Mouse (Mus musculus): ENCODE results near the gene Calml3. TPM values are rescaled to one million over a fixed set of nuclear protein-coding genes. Genes with fewer than 3 reads are reported as not detected.

Calml3 gene
- total and polyA plus RNA-seq, 3 experiments, result 0.35 to 0.63 TPM; not detected in 1

Other genes starting within 250 kb of the Calml3 start
- 10 to 100 TPM; 16.9 to 29.0 TPM for gene Fam208b, start 193.2 kb downstream of the Calml3 start, total RNA-seq (2021)
- 0.88 and 1.4 TPM in 2 replicates for gene Fam208b, start 193.2 kb downstream of the Calml3 start, polyA plus RNA-seq (2012; rRNA removed)
- gene Asb13, start 170.3 kb downstream of the Calml3 start, total RNA-seq (2021), result 10 to 100 TPM; 13.5 to 15.9 TPM
- gene Asb13, start 170.3 kb downstream of the Calml3 start, polyA plus RNA-seq (2012; rRNA removed), result 19.8 and 21.0 TPM in 2 replicates
- gene Calm4, start 33.4 kb upstream of the Calml3 start, total RNA-seq (2021), result not detected
- gene Calm4, start 33.4 kb upstream of the Calml3 start, polyA plus RNA-seq (2012; rRNA removed), result not detected in 2 replicates
- gene Calm5, start 49.9 kb upstream of the Calml3 start, total RNA-seq (2021), result not detected
- not detected in 2 replicates for gene Calm5, start 49.9 kb upstream of the Calml3 start, polyA plus RNA-seq (2012; rRNA removed)
- gene Net1, start 113.9 kb upstream of the Calml3 start, total RNA-seq (2021), result 100 to 1,000 TPM; 184 to 198 TPM
- 9.7 and 15.9 TPM in 2 replicates for gene Net1, start 113.9 kb upstream of the Calml3 start, polyA plus RNA-seq (2012; rRNA removed)
- not detected for gene Tubal3, start 114.0 kb upstream of the Calml3 start, total RNA-seq (2021)
- gene Tubal3, start 114.0 kb upstream of the Calml3 start, polyA plus RNA-seq (2012; rRNA removed), result not detected in 2 replicates
- not detected for gene Ucn3, start 141.0 kb upstream of the Calml3 start, total RNA-seq (2021)
- gene Ucn3, start 141.0 kb upstream of the Calml3 start, polyA plus RNA-seq (2012; rRNA removed), result not detected in 2 replicates
- gene Akr1c14, start 244.7 kb upstream of the Calml3 start, total RNA-seq (2021), result 1 to 10 TPM in 1 of 2 experiments, under 1 TPM in 1; 0.69 to 2.4 TPM
- 0.04 and 0.07 TPM in 2 replicates for gene Akr1c14, start 244.7 kb upstream of the Calml3 start, polyA plus RNA-seq (2012; rRNA removed)